Mouse (Mus musculus): ENCODE measurements around the gene Cacng7. TPM values are rescaled to one million over a fixed set of nuclear protein-coding genes. Genes with fewer than 3 reads are reported as not detected.

Gene Cacng7
- polyA plus RNA-seq, 1 experiment from 2014 or later, result 2.9 TPM

DNA sequence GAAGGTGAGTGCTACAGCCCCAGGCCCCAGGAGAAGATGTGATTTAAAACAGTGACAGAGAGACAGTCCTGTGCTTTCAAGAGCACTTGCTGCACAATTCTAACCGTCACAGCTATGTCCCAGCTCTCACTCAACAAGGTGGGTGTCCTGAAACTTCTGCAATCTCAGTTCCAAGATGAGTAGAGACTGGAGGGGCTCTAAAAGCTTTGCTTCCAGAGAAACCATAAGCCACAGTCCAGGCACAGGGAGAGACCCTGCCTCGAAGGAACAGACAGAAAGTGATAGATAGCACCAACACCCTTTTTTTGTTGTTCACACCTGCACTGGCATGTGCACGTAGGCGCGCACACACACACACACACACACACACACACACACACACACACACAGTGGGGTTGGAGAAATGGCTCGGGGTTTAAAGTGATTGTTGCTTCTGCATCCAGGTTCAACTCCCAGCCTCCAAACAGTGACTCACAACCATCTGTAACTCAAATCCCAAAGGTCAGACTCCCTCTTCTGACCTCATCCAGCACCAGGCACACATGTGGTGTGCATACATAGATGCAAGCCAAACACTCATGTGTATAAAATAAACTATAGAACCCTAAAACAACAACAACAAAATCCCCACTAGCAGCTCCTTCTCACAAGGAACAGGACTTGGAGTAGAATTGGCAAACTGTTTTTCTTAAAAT lies 53.4 kb downstream of the Cacng7 start:
- DNase-seq (ENCODE audit: low spot score) (no peak), ATAC-seq (ENCODE audit: insufficient read depth, low FRiP score, low TSS enrichment) (no peak)
- H3K27me3 ChIP-seq (ENCODE audit: control insufficient read depth, insufficient read depth, low read length), result no peaks in the 10 kb centered on the region
- WGBS, result 84% methylated on average over 6 of the region's 6 CpGs
- no peak overlapping the region for H3K27ac ChIP-seq (ENCODE audit: low read depth, low read length)
- no peak overlapping the region for H3K4me2 ChIP-seq (ENCODE audit: low read depth)
- no peaks in the 10 kb centered on the region for H3K36me3 ChIP-seq (ENCODE audit: control insufficient read depth, insufficient read depth, low read length)
- H3K9me3 ChIP-seq (ENCODE audit: control insufficient read depth, low read length), result no peaks in the 10 kb centered on the region
- H3K4me1 ChIP-seq (ENCODE audit: control insufficient read depth, insufficient read depth, low read length), result 0 out of 2 replicates have a peak, but pooled peaks cover 3% of the 10 kb centered on the region
- H3K4me3 ChIP-seq (ENCODE audit: low read depth, low read length), result no peak overlapping the region
- H3K9ac ChIP-seq (ENCODE audit: low read length), result no peak overlapping the region

DNA sequence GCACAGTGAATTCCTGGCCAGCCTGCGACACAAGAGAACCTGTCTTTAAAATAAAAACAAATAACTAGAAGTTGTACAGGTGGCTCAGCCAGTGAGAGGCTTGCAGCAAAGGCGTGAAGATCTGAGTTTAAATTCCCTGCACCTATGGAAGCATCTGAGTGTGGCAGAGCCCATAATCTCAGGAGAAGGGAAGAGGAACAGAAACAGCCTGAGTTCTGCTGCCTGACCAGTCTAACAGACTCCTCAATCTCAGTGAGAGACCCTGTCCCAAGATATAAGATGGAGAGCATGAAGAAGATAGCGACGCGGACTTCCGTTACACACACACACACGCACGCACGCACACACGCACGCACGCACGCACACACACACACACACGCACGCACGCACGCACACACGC lies 55.0 kb downstream of the Cacng7 start:
- DNase-seq (ENCODE audit: low spot score) (no peak), ATAC-seq (ENCODE audit: insufficient read depth, low FRiP score, low TSS enrichment) (no peak)
- H3K27me3 ChIP-seq (ENCODE audit: control insufficient read depth, insufficient read depth, low read length), result no peaks in the 10 kb centered on the region
- H3K4me3 ChIP-seq (ENCODE audit: low read depth, low read length), result no peak overlapping the region
- H3K4me1 ChIP-seq (ENCODE audit: control insufficient read depth, insufficient read depth, low read length), result peaks cover 5% of the 10 kb centered on the region; the same call in 1 of the 2 replicates
- no peak overlapping the region for H3K4me2 ChIP-seq (ENCODE audit: low read depth)
- no peak overlapping the region for H3K27ac ChIP-seq (ENCODE audit: low read depth, low read length)
- no peaks in the 10 kb centered on the region for H3K36me3 ChIP-seq (ENCODE audit: control insufficient read depth, insufficient read depth, low read length)
- WGBS, result 86% methylated on average over 18 of the region's 18 CpGs
- H3K9me3 ChIP-seq (ENCODE audit: control insufficient read depth, low read length), result no peaks in the 10 kb centered on the region
- no peak overlapping the region for H3K9ac ChIP-seq (ENCODE audit: low read length)

DNA sequence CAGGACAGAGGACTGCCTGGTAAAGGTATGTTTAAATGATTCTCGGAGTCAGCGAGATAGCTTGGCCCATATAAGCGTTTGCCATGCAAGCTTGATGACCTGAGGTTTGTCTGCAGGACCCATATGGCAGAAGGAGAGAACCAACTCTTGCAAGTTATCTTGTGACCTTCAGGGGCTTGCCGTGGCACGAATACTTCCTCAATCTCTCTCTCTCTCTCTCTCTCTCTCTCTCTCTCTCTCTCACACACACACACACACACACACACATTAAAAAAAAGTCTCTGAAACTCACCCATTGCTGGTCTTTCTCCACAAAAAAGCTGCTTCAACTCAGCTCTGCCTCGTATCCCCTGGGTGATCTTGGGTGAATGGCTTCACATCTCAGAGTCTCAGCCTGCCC lies 56.1 kb downstream of the Cacng7 start:
- no peak overlapping the region for H3K4me3 ChIP-seq (ENCODE audit: low read depth, low read length)

DNA sequence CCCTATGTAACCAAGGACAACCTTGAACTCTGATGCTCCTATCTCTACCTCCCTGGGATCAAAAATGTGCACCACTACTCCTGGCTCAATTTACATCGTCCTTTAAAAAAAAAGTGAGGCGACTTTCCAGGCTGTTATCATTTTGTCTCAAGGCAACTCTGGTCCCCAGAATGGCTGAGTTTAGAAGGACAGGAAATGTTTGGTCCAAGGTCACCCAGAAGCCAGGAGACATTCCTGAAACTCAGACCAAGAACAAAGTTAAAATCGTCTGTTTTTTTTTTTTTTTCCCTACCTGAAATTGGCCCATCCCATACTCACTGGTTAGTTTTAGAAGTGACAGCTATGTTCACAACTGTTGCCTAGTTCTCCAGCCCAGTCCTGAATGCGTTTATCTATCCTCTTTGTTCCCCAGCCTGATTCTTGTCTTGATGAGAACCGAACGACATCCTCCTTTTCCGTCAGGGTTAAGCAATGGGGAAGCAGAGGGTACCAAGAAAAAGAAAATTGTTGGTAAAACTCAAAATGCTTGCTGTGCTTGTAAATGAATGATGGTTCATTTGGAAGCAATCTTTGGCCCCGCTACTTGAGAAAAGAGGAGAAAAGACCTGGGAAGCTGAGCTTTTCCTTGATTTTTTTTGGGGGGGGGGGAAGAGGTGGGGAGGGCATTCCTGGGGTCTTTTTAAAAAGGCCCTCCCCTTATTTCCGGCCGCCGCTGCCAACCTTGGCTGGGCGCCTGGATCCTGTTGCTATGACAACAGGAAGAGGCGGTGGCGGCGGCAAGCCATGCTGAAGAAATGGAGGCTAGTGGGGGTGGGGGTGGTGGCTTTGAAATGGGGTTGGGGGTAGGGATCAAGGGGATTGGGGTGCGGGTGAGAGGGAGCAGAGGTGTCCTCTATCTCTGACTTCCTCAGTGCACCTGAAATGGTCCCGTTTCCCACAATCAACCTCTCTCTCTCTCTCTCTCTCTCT lies 57.0 kb downstream of the Cacng7 start:
- DNase-seq (ENCODE audit: low spot score) (peak; percentile 67), ATAC-seq (ENCODE audit: insufficient read depth, low FRiP score, low TSS enrichment) (peak; percentile 53)
- peak overlapping the region; percentile 57 for H3K4me2 ChIP-seq (ENCODE audit: low read depth)
- WGBS, result 3% methylated on average over 17 of the region's 17 CpGs
- no peak overlapping the region for H3K9ac ChIP-seq (ENCODE audit: low read length)
- H3K4me1 ChIP-seq (ENCODE audit: control insufficient read depth, insufficient read depth, low read length), result peaks cover 5% of the 10 kb centered on the region; the same call in 1 of the 2 replicates
- no peaks in the 10 kb centered on the region for H3K9me3 ChIP-seq (ENCODE audit: control insufficient read depth, low read length)
- H3K36me3 ChIP-seq (ENCODE audit: control insufficient read depth, insufficient read depth, low read length), result no peaks in the 10 kb centered on the region
- peak overlapping the region; percentile 33 for H3K4me3 ChIP-seq (ENCODE audit: low read depth, low read length)
- H3K27ac ChIP-seq (ENCODE audit: low read depth, low read length), result no peak overlapping the region
- no peaks in the 10 kb centered on the region for H3K27me3 ChIP-seq (ENCODE audit: control insufficient read depth, insufficient read depth, low read length)

More for the DNA sequence above, 56.1 kb downstream of the Cacng7 start:
- no peak overlapping the region for H3K4me2 ChIP-seq (ENCODE audit: low read depth)
- H3K36me3 ChIP-seq (ENCODE audit: control insufficient read depth, insufficient read depth, low read length), result no peaks in the 10 kb centered on the region
- WGBS, result 67% methylated on average over 6 of the region's 6 CpGs
- no peaks in the 10 kb centered on the region for H3K27me3 ChIP-seq (ENCODE audit: control insufficient read depth, insufficient read depth, low read length)
- no peak for ATAC-seq (ENCODE audit: insufficient read depth, low FRiP score, low TSS enrichment)
- no peak for DNase-seq (ENCODE audit: low spot score)
- H3K4me1 ChIP-seq (ENCODE audit: control insufficient read depth, insufficient read depth, low read length), result peaks cover 5% of the 10 kb centered on the region; the same call in 1 of the 2 replicates
- no peaks in the 10 kb centered on the region for H3K9me3 ChIP-seq (ENCODE audit: control insufficient read depth, low read length)
- H3K9ac ChIP-seq (ENCODE audit: low read length), result no peak overlapping the region
- no peak overlapping the region for H3K27ac ChIP-seq (ENCODE audit: low read depth, low read length)

DNA sequence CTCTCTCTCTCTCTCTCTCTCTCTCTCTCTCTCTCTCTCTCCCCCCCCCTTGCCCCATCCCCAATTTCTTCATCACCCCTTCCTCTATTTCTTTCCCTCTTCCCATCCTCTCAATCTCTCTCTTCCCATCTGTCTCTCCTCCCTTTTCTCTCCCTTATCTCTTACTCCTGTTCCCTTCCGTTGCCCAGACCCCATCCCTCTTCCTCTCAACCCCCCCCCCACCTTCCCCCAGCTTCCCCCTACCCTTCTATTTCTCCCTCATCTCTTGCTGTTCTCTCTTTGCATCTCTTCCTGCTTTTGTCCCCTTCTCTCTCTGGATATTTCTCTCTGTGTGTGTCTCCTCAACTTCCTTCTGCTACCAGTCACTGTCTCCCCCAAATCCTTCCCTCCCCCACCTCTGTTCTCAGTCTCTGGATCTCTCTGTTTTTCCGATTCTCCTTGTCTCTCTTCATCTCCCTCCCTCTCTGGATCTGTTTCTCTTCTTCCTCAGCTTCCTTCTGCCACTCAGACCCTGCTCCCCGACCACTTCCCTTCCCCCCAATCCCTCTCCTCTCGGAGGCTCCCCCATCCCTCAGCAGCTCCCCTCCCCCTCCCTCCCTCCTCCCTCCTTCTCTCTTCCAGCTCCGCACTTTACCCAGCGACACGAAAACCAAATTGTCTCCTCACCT lies 57.8 kb downstream of the Cacng7 start, which contains the start of gene Cacng8:
TSS of gene Cacng8 (plus strand) at position 271 of the 668 bp plus-strand sequence.
- peak within 1 kb of the TSS; percentile 33 for H3K4me3 ChIP-seq (ENCODE audit: low read depth, low read length)

DNA sequence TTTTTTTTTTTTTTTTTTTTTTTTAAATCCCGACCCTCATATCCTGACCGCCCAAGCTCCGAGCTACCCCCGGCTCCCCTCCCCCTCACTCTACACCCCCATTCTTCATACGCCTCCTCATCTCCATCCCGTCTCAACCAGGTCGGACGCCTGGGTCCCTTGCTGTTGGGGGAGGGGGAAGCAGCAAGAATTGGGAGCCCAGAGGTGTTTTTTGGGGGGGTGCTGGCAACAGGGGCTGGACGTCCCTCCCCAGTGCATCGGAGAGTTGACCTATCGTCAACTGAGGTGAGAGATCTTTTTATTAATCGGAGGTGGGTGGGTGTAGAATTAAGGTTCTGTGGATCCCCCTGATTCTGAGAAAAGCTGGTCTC lies 58.3 kb downstream of the Cacng7 start:
- Histone ChIP-seq H3K4me3 (ENCODE audit: low read depth, low read length) (peak overlapping the region; percentile 33), H3K9ac (ENCODE audit: low read length) (peak overlapping the region; percentile 55), H3K4me1 (ENCODE audit: control insufficient read depth, insufficient read depth, low read length) (peaks cover 5% of the 10 kb centered on the region; the same call in 1 of the 2 replicates), H3K27ac (ENCODE audit: low read depth, low read length) (no peak overlapping the region), H3K36me3 (ENCODE audit: control insufficient read depth, insufficient read depth, low read length) (no peaks in the 10 kb centered on the region), H3K27me3 (ENCODE audit: control insufficient read depth, insufficient read depth, low read length) (no peaks in the 10 kb centered on the region), H3K9me3 (ENCODE audit: control insufficient read depth, low read length) (no peaks in the 10 kb centered on the region), H3K4me2 (ENCODE audit: low read depth) (peak overlapping the region; percentile 57)
- DNase-seq (ENCODE audit: low spot score) (no peak), ATAC-seq (ENCODE audit: insufficient read depth, low FRiP score, low TSS enrichment) (peak; percentile 22; the same call in 1 of the 2 replicates)
- 7% methylated on average over 12 of the region's 12 CpGs for WGBS

More for the DNA sequence above, 57.8 kb downstream of the Cacng7 start, which contains the start of gene Cacng8:
- H3K36me3 ChIP-seq (ENCODE audit: control insufficient read depth, insufficient read depth, low read length), result no peaks in the 10 kb centered on the region
- peak within 1 kb of the TSS; percentile 55 for H3K9ac ChIP-seq (ENCODE audit: low read length)
- peak within 1 kb of the TSS; percentile 57 for H3K4me2 ChIP-seq (ENCODE audit: low read depth)
- no peak within 1 kb of the TSS for H3K27ac ChIP-seq (ENCODE audit: low read depth, low read length)
- H3K9me3 ChIP-seq (ENCODE audit: control insufficient read depth, low read length), result no peaks in the 10 kb centered on the region
- peaks cover 5% of the 10 kb centered on the region; the same call in 1 of the 2 replicates for H3K4me1 ChIP-seq (ENCODE audit: control insufficient read depth, insufficient read depth, low read length)
- DNase-seq (ENCODE audit: low spot score) (peak; percentile 38), ATAC-seq (ENCODE audit: insufficient read depth, low FRiP score, low TSS enrichment) (peak; percentile 24; the same call in 1 of the 2 replicates)
- whole genome bisulfite sequencing, result 0% methylated on average over 7 of the region's 7 CpGs
- H3K27me3 ChIP-seq (ENCODE audit: control insufficient read depth, insufficient read depth, low read length), result no peaks in the 10 kb centered on the region

DNA sequence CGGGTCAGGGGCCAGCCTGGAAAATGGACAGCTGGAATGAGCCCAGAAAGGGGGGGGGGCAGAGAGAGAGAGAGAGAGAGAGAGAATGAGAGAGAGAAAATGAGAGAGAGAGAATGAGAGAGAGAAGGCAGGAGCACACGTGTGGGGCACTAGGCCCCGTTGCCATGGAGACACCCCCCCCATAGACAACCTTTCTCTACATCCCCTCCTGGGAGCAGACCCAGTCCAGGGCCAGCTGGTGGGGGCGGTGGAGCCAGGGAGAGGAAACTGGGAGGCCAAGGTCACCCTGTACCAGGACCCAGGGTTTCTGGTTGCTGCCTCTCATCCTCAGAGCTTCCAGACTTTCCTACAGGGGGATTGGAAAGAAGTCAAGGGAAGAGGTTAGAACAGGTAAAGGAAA lies 59.1 kb downstream of the Cacng7 start:
- 21% methylated on average over 4 of the region's 4 CpGs for WGBS
- peak; percentile 48; the same call in 1 of the 2 replicates for ATAC-seq (ENCODE audit: insufficient read depth, low FRiP score, low TSS enrichment)

DNA sequence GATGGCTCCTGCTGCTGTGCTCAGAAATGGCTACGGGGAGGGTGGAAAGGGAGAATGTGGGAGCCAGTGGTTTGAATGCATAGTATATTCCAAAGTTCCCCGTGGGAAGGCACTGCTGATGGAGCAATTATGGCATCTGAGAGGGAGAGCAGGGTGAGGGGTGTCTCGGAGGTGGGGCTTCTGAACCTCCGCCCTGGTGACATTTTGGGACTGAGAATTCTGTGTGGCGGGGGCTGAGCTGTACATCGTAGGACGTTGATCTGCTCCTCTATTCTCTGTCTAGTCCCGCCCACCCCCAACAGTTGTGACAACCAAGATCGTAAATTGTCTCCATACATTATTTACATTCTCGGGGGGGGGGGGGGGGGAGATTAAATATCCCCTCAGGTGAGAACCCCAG lies 64.6 kb downstream of the Cacng7 start:
- H3K4me2 ChIP-seq (ENCODE audit: low read depth), result no peak overlapping the region

More for the DNA sequence above, 59.1 kb downstream of the Cacng7 start:
- DNase-seq (ENCODE audit: low spot score), result no peak
- H3K9me3 ChIP-seq (ENCODE audit: control insufficient read depth, low read length), result no peaks in the 10 kb centered on the region
- peak overlapping the region; percentile 57 for H3K4me2 ChIP-seq (ENCODE audit: low read depth)
- no peaks in the 10 kb centered on the region for H3K27me3 ChIP-seq (ENCODE audit: control insufficient read depth, insufficient read depth, low read length)
- H3K9ac ChIP-seq (ENCODE audit: low read length), result no peak overlapping the region
- no peak overlapping the region for H3K27ac ChIP-seq (ENCODE audit: low read depth, low read length)
- peaks cover 5% of the 10 kb centered on the region; the same call in 1 of the 2 replicates for H3K4me1 ChIP-seq (ENCODE audit: control insufficient read depth, insufficient read depth, low read length)
- H3K36me3 ChIP-seq (ENCODE audit: control insufficient read depth, insufficient read depth, low read length), result no peaks in the 10 kb centered on the region
- H3K4me3 ChIP-seq (ENCODE audit: low read depth, low read length), result no peak overlapping the region

More for the DNA sequence above, 64.6 kb downstream of the Cacng7 start:
- no peak overlapping the region for H3K9ac ChIP-seq (ENCODE audit: low read length)
- H3K4me3 ChIP-seq (ENCODE audit: low read depth, low read length), result no peak overlapping the region
- H3K27me3 ChIP-seq (ENCODE audit: control insufficient read depth, insufficient read depth, low read length), result no peaks in the 10 kb centered on the region
- no peaks in the 10 kb centered on the region for H3K36me3 ChIP-seq (ENCODE audit: control insufficient read depth, insufficient read depth, low read length)
- ATAC-seq (ENCODE audit: insufficient read depth, low FRiP score, low TSS enrichment) (peak; percentile 65; the same call in 1 of the 2 replicates), DNase-seq (ENCODE audit: low spot score) (no peak)
- no peaks in the 10 kb centered on the region for H3K9me3 ChIP-seq (ENCODE audit: control insufficient read depth, low read length)
- H3K4me1 ChIP-seq (ENCODE audit: control insufficient read depth, insufficient read depth, low read length), result 0 out of 2 replicates have a peak, but pooled peaks cover 3% of the 10 kb centered on the region
- no peak overlapping the region for H3K27ac ChIP-seq (ENCODE audit: low read depth, low read length)
- 49% methylated on average over 10 of the region's 10 CpGs for WGBS
